Mouse (Mus musculus) testis, adult 2 months (tissue): ENCODE results near the gene Negr1. TPM values are rescaled to one million over a fixed set of nuclear protein-coding genes. Genes with fewer than 3 reads are reported as not detected.

Experiments
- H3K27ac ChIP-seq: fragments of 200-500 bp; 2 replicates; pipeline ENCODE4 v1.5.1; 2012; ENCODE audit warnings: low read depth, low read length; ENCODE audit not compliant: control insufficient read depth, insufficient read depth
- H3K27me3 ChIP-seq: fragments of 200-500 bp; 2 replicates; pipeline ENCODE4 v1.6.1; 2012; ENCODE audit warnings: mild to moderate bottlenecking, low read length, moderate library complexity; ENCODE audit not compliant: control insufficient read depth, insufficient read depth
- H3K36me3 ChIP-seq: fragments of 200-500 bp; 2 replicates; pipeline ENCODE4 v1.6.1; 2012; ENCODE audit warnings: mild to moderate bottlenecking, low read length; ENCODE audit not compliant: control insufficient read depth, insufficient read depth
- H3K4me1 ChIP-seq: fragments of 200-500 bp; 2 replicates; pipeline ENCODE4 v1.6.1; 2012; ENCODE audit warnings: low read length; ENCODE audit not compliant: control insufficient read depth, insufficient read depth
- H3K4me3 ChIP-seq: fragments of 200-500 bp; 2 replicates; pipeline ENCODE4 v1.5.1; 2012; ENCODE audit warnings: low read depth, mild to moderate bottlenecking, low read length, moderate library complexity, mixed read lengths; ENCODE audit not compliant: control insufficient read depth
- CTCF ChIP-seq: fragments of 200-500 bp; IDR thresholded peaks from 2 replicates; pipeline ENCODE4 v1.5.1; 2012; ENCODE audit warnings: low read depth, mild to moderate bottlenecking, inconsistent platforms, low read length, moderate library complexity; ENCODE audit not compliant: control insufficient read depth, insufficient read depth, insufficient replicate concordance
- POLR2A ChIP-seq: fragments of 200-500 bp; IDR thresholded peaks from 2 replicates; pipeline ENCODE4 v1.6.1; 2012; ENCODE audit warnings: low read depth, mild to moderate bottlenecking, inconsistent platforms, low read length, moderate library complexity; ENCODE audit not compliant: control insufficient read depth
- polyA plus RNA-seq: library from polyadenylated mRNA; depleted of rRNA; stranded (reverse); fragments of >200 nt; gene quantifications from 2 replicates; pipeline ENCODE4 v1.2.3, GENCODE M21; 2012

The Negr1 gene
- polyA plus RNA-seq, 1 experiment: 0.30 TPM

- no peaks in the 10 kb centered on the region for H3K36me3 ChIP-seq
- TF ChIP-seq CTCF (no peak), POLR2A (no peak)
- H3K4me1 ChIP-seq: no peaks in the 10 kb centered on the region
- H3K27me3 ChIP-seq: no peaks in the 10 kb centered on the region
- H3K4me3 ChIP-seq: no peak overlapping the region
- no peak overlapping the region for H3K27ac ChIP-seq
These were observed 393.5 kb downstream of the Negr1 start for GRCm38 (mm10) chr3:156955094-156955493.

- Histone ChIP-seq H3K27ac (no peak overlapping the region), H3K27me3 (no peaks in the 10 kb centered on the region), H3K4me1 (no peaks in the 10 kb centered on the region), H3K4me3 (no peak overlapping the region), H3K36me3 (no peaks in the 10 kb centered on the region)
- TF ChIP-seq CTCF (no peak), POLR2A (no peak)
These were observed 397.0 kb downstream of the Negr1 start for GRCm38 (mm10) chr3:156958640-156959039.

GRCm38 (mm10) chr3:156968764-156969163 is 407.2 kb downstream of the Negr1 start:
- no peaks in the 10 kb centered on the region for H3K27me3 ChIP-seq

GRCm38 (mm10) chr3:156971104-156971503 is 409.5 kb downstream of the Negr1 start:
- H3K4me3 ChIP-seq: no peak overlapping the region
- H3K27me3 ChIP-seq: no peaks in the 10 kb centered on the region
- TF ChIP-seq CTCF (no peak), POLR2A (no peak)

More at GRCm38 (mm10) chr3:156968764-156969163, 407.2 kb downstream of the Negr1 start:
- Histone ChIP-seq H3K4me1 (no peaks in the 10 kb centered on the region), H3K27ac (no peak overlapping the region), H3K36me3 (no peaks in the 10 kb centered on the region), H3K4me3 (no peak overlapping the region)
- TF ChIP-seq CTCF (no peak), POLR2A (no peak)

GRCm38 (mm10) chr3:156976816-156977215 is 415.2 kb downstream of the Negr1 start:
- H3K27ac ChIP-seq: no peak overlapping the region
- H3K4me3 ChIP-seq: no peak overlapping the region
- TF ChIP-seq POLR2A: no peak
- H3K27me3 ChIP-seq: no peaks in the 10 kb centered on the region
- no peaks in the 10 kb centered on the region for H3K36me3 ChIP-seq
- no peaks in the 10 kb centered on the region for H3K4me1 ChIP-seq

More at GRCm38 (mm10) chr3:156971104-156971503, 409.5 kb downstream of the Negr1 start:
- H3K36me3 ChIP-seq: no peaks in the 10 kb centered on the region
- H3K27ac ChIP-seq: no peak overlapping the region
- no peaks in the 10 kb centered on the region for H3K4me1 ChIP-seq

- no peak overlapping the region for H3K4me3 ChIP-seq
- TF ChIP-seq CTCF: no peak
- TF ChIP-seq POLR2A: no peak
- H3K4me1 ChIP-seq: no peaks in the 10 kb centered on the region
- H3K36me3 ChIP-seq: no peaks in the 10 kb centered on the region
- no peaks in the 10 kb centered on the region for H3K27me3 ChIP-seq
- no peak overlapping the region for H3K27ac ChIP-seq
These were observed 418.6 kb downstream of the Negr1 start for GRCm38 (mm10) chr3:156980042-156980716.

GRCm38 (mm10) chr3:156982102-156982501 is 420.5 kb downstream of the Negr1 start:
- H3K4me1 ChIP-seq: no peaks in the 10 kb centered on the region
- H3K27ac ChIP-seq: no peak overlapping the region
- H3K4me3 ChIP-seq: no peak overlapping the region
- no peaks in the 10 kb centered on the region for H3K36me3 ChIP-seq
- no peaks in the 10 kb centered on the region for H3K27me3 ChIP-seq
- TF ChIP-seq POLR2A (no peak), CTCF (no peak)
